Mouse (Mus musculus): ENCODE results near the gene Ppp4r2. TPM values are rescaled to one million over a fixed set of nuclear protein-coding genes. Genes with fewer than 3 reads are reported as not detected.

The Ppp4r2 gene
- polyA plus RNA-seq, 1 experiment from 2014 or later = 13.8 TPM

Other genes starting within 250 kb of the Ppp4r2 start
- 15.8 and 17.8 TPM in 2 replicates for gene Shq1, start 162.5 kb upstream of the Ppp4r2 start, polyA plus RNA-seq (2015; fragmentation: Nextera tagmentation; extraction: Ambion mirVana)
- gene Gxylt2, start 128.9 kb upstream of the Ppp4r2 start, polyA plus RNA-seq (2015; fragmentation: Nextera tagmentation; extraction: Ambion mirVana) = 2.2 and 3.0 TPM in 2 replicates

All from lung, embryonic 16.5 days (tissue).